Mouse (Mus musculus): ENCODE measurements around the gene Cab39l.

Cab39l gene

GRCm38 (mm10) chr14:59504831-59505230 is 64.1 kb downstream of the Cab39l start:
- no peak for DNase-seq (ENCODE audit: low read depth, low spot score)

- DNase-seq (ENCODE audit: low read depth, low spot score): no peak
Measured at GRCm38 (mm10) chr14:59506139-59506538, 65.4 kb downstream of the Cab39l start.

- no peak for DNase-seq (ENCODE audit: low read depth, low spot score)
Measured at GRCm38 (mm10) chr14:59513922-59514444, 73.2 kb downstream of the Cab39l start.

- DNase-seq (ENCODE audit: low read depth, low spot score): no peak
Measured at GRCm38 (mm10) chr14:59525843-59526242, 85.1 kb downstream of the Cab39l start.

- DNase-seq (ENCODE audit: low read depth, low spot score): no peak
Measured at GRCm38 (mm10) chr14:59530801-59531200, 90.0 kb downstream of the Cab39l start.

- DNase-seq (ENCODE audit: low read depth, low spot score): no peak
Measured at GRCm38 (mm10) chr14:59532986-59533385, 92.2 kb downstream of the Cab39l start.

GRCm38 (mm10) chr14:59533908-59534307 is 93.1 kb downstream of the Cab39l start:
- peak; percentile 14 for DNase-seq (ENCODE audit: low read depth, low spot score)

GRCm38 (mm10) chr14:59537829-59538432 is 97.2 kb downstream of the Cab39l start:
- no peak for DNase-seq (ENCODE audit: low read depth, low spot score)

- no peak for DNase-seq (ENCODE audit: low read depth, low spot score)
Measured at GRCm38 (mm10) chr14:59540230-59540629, 99.5 kb downstream of the Cab39l start.

- DNase-seq (ENCODE audit: low read depth, low spot score): no peak
Measured at GRCm38 (mm10) chr14:59540761-59541160, 100.0 kb downstream of the Cab39l start.

- no peak for DNase-seq (ENCODE audit: low read depth, low spot score)
Measured at GRCm38 (mm10) chr14:59543158-59543826, 102.5 kb downstream of the Cab39l start.

- DNase-seq (ENCODE audit: low read depth, low spot score): no peak
Measured at GRCm38 (mm10) chr14:59543956-59544355, 103.2 kb downstream of the Cab39l start.

GRCm38 (mm10) chr14:59546162-59546880 is 105.5 kb downstream of the Cab39l start:
- DNase-seq (ENCODE audit: low read depth, low spot score): no peak

GRCm38 (mm10) chr14:59547530-59547929 is 106.8 kb downstream of the Cab39l start:
- DNase-seq (ENCODE audit: low read depth, low spot score): no peak

GRCm38 (mm10) chr14:59548532-59548931 is 107.8 kb downstream of the Cab39l start:
- no peak for DNase-seq (ENCODE audit: low read depth, low spot score)

GRCm38 (mm10) chr14:59549106-59549505 is 108.3 kb downstream of the Cab39l start:
- no peak for DNase-seq (ENCODE audit: low read depth, low spot score)

GRCm38 (mm10) chr14:59550841-59551240 is 110.1 kb downstream of the Cab39l start:
- DNase-seq (ENCODE audit: low read depth, low spot score): peak; percentile 28

- DNase-seq (ENCODE audit: low read depth, low spot score): peak; percentile 46
Measured at GRCm38 (mm10) chr14:59551956-59552355, 111.2 kb downstream of the Cab39l start.

- peak; percentile 27 for DNase-seq (ENCODE audit: low read depth, low spot score)
Measured at GRCm38 (mm10) chr14:59554025-59554424, 113.3 kb downstream of the Cab39l start.

- DNase-seq (ENCODE audit: low read depth, low spot score): no peak
Measured at GRCm38 (mm10) chr14:59555018-59555417, 114.2 kb downstream of the Cab39l start.

GRCm38 (mm10) chr14:59555928-59556531 is 115.3 kb downstream of the Cab39l start:
- DNase-seq (ENCODE audit: low read depth, low spot score): peak; percentile 78

- DNase-seq (ENCODE audit: low read depth, low spot score): no peak
Measured at GRCm38 (mm10) chr14:59557071-59557470, 116.3 kb downstream of the Cab39l start.

Data from R1 (cell line).